Mouse (Mus musculus): ENCODE measurements around the gene Zmym2. TPM values are rescaled to one million over a fixed set of nuclear protein-coding genes. Genes with fewer than 3 reads are reported as not detected.
"Not testable (repeated sequence)": the region's sequence is repeated elsewhere in the genome, so short reads cannot be mapped to it uniquely, and the experiment has no call there.

Gene Zmym2
- polyA plus RNA-seq, 1 experiment from 2014 or later: 57.3 TPM

DNA sequence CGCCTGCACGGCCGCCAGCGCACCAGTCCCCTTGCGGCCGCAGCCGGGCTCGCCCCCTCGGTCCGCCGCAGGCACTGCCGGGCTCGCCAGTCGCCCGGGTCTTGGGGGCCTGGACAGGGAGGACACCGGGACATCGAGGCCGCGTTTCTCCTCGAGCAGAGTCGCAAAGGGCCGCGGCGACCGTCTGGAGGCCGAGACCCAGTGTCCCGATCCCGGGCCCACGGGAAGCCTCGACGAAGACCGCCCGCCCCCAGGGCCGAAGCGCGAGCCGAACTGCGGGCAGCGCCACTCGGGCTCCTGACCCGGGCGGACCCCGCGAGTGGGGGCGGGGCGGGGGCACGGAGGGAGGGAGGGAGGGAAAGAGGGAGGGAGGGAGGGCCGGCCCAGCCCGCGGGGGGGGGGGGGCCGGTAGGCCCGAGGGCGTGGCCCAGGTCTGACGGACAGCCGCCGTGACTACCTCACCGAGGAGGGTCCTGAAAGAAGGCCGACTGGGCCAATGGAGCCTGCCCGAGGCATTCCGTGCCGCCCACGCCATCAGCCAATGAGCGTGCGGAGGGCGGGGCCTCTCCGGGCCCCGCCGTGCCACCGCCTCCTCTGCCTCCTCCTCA is 363 bp upstream of the Zmym2 start:
- WGBS: under 1% methylated on average over 36 of the region's 69 CpGs
- H3K27me3 ChIP-seq (ENCODE audit: low read depth, poor library complexity, severe bottlenecking); H3K9me3 ChIP-seq (replicated peaks): not testable (repeated sequence)
- Histone ChIP-seq H3K4me3 (peak overlapping the region; percentile 62), H3K4me1 (peaks cover 20% of the 10 kb centered on the region), H3K27ac (replicated peaks) (peak overlapping the region; percentile 95), H3K36me3 (peaks cover 33% of the 10 kb centered on the region)
- peak; percentile 91 for DNase-seq (ENCODE audit: low spot score)

DNA sequence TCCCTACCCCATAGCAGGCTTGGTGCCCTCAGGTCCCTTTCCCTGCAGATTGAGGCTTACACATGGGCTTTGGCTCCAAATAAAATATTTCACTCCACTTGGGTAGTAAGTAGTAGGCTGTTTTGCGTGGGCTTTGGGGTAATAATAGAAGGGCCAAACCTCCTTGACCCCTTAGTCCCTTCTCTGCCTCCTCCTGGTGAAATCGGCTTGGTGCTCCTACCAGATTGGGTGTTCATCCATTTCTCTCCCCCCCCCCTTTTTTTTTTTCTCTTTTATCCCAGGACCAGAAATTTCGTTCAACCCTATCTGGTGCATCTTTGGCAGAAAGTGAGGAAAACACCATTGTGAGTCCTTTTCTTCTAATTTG is 1.0 kb downstream of the Zmym2 start:
- H3K4me3 ChIP-seq: peak overlapping the region; percentile 93
- 0% methylated on average over 3 of the region's 3 CpGs for WGBS
- peaks cover 47% of the 10 kb centered on the region for H3K36me3 ChIP-seq
- peak overlapping the region; percentile 99 for H3K27ac ChIP-seq (replicated peaks)
- H3K9me3 ChIP-seq (replicated peaks): no peaks in the 10 kb centered on the region
- DNase-seq (ENCODE audit: low spot score): no peak
- peaks cover 20% of the 10 kb centered on the region for H3K4me1 ChIP-seq
- no peaks in the 10 kb centered on the region for H3K27me3 ChIP-seq (ENCODE audit: low read depth, poor library complexity, severe bottlenecking)

- DNase-seq (ENCODE audit: low spot score): peak; percentile 72
- Histone ChIP-seq H3K36me3 (peaks cover 51% of the 10 kb centered on the region), H3K4me1 (peaks cover 20% of the 10 kb centered on the region), H3K27ac (replicated peaks) (peak overlapping the region; percentile 99), H3K4me3 (peak overlapping the region; percentile 93), H3K9me3 (replicated peaks) (no peaks in the 10 kb centered on the region), H3K27me3 (ENCODE audit: low read depth, poor library complexity, severe bottlenecking) (no peaks in the 10 kb centered on the region)
- WGBS: under 1% methylated on average over 9 of the region's 9 CpGs
These were observed 1.4 kb downstream of the Zmym2 start for GRCm38 (mm10) chr14:56887887-56888286.

DNA sequence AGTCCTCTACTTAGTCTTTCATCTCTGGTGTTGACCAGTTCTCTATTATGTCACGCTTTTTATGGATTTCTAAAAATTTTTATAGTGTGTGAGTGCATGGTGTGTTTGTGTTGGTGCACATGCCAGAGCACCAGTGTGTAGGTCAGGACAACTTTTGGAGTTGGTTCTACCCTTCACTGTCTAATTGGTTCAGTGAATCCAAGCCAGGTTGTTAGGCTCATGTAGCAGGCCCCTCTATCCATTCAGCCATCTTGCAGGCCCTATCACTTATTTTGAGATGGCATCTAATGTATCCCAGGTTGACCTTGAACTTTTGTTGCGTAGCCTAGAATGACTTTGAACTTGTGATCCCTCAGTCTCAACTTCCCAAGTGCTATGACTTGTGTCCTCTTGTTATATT is 2.0 kb downstream of the Zmym2 start:
- H3K4me3 ChIP-seq: peak overlapping the region; percentile 93
- 72% methylated on average over 2 of the region's 2 CpGs for WGBS
- H3K36me3 ChIP-seq: peaks cover 56% of the 10 kb centered on the region
- no peaks in the 10 kb centered on the region for H3K9me3 ChIP-seq (replicated peaks)
- no peaks in the 10 kb centered on the region for H3K27me3 ChIP-seq (ENCODE audit: low read depth, poor library complexity, severe bottlenecking)
- DNase-seq (ENCODE audit: low spot score): no peak
- H3K4me1 ChIP-seq: peaks cover 20% of the 10 kb centered on the region
- no peak overlapping the region for H3K27ac ChIP-seq (replicated peaks)

GRCm38 (mm10) chr14:56894417-56894816 is 8.0 kb downstream of the Zmym2 start:
- Histone ChIP-seq H3K27ac (replicated peaks) (no peak overlapping the region), H3K36me3 (peaks cover 98% of the 10 kb centered on the region), H3K27me3 (ENCODE audit: low read depth, poor library complexity, severe bottlenecking) (no peaks in the 10 kb centered on the region), H3K9me3 (replicated peaks) (peaks cover 3% of the 10 kb centered on the region; the same call in 1 of the 2 replicates), H3K4me3 (no peak overlapping the region), H3K4me1 (no peaks in the 10 kb centered on the region)
- DNase-seq (ENCODE audit: low spot score): no peak
- WGBS: 99% methylated on average over 2 of the region's 2 CpGs

DNA sequence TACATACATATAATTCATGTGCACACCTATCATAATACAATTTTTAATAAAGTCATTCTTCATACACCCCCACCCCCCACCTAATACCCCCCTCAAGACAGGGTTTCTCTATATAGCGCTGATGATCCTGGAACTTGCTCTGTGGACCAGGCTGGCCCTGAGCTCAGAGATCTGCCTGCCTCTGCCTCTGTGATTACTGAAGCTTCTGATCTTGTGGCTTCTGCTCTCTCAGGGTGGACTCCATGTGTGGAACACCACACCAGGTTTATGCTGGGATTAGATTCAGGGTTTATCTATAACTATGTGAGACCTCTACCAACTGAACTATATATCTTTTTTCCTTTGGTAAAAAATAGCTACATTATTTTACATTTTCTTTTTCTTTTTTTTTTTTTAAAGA is 10.1 kb downstream of the Zmym2 start:
- H3K4me3 ChIP-seq: no peak overlapping the region
- DNase-seq (ENCODE audit: low spot score): no peak
- peaks cover 84% of the 10 kb centered on the region for H3K36me3 ChIP-seq
- H3K4me1 ChIP-seq: no peaks in the 10 kb centered on the region
- peaks cover 3% of the 10 kb centered on the region; the same call in 1 of the 2 replicates for H3K9me3 ChIP-seq (replicated peaks)
- H3K27ac ChIP-seq (replicated peaks): no peak overlapping the region
- 94% methylated on average over 1 of the region's 1 CpGs for WGBS
- no peaks in the 10 kb centered on the region for H3K27me3 ChIP-seq (ENCODE audit: low read depth, poor library complexity, severe bottlenecking)

GRCm38 (mm10) chr14:56897475-56897874 is 11.0 kb downstream of the Zmym2 start:
- H3K36me3 ChIP-seq: peaks cover 84% of the 10 kb centered on the region
- no peak for DNase-seq (ENCODE audit: low spot score)

DNA sequence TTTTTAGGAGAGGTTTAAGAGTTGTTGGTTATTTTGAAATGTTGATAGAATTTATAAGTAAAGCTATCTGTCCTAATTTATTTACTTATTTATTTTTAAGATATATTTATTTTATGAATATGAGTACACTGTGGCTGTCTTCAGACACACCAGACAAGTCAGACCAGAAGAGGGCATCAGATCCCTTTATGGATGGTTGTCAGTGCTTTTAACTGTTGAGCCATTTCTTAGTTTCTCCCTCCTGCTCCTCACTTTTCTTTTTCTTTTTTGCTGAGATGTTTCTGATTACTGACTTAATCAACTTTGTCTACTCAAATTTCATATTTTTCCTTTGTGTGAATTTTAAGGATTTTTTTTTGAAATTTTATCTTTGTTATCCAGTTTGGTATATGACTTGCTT is 13.2 kb downstream of the Zmym2 start:
- Histone ChIP-seq H3K27ac (replicated peaks) (no peak overlapping the region), H3K4me3 (no peak overlapping the region), H3K27me3 (ENCODE audit: low read depth, poor library complexity, severe bottlenecking) (no peaks in the 10 kb centered on the region), H3K36me3 (peaks cover 83% of the 10 kb centered on the region), H3K9me3 (replicated peaks) (peaks cover 3% of the 10 kb centered on the region; the same call in 1 of the 2 replicates), H3K4me1 (no peaks in the 10 kb centered on the region)
- DNase-seq (ENCODE audit: low spot score): no peak

More at GRCm38 (mm10) chr14:56897475-56897874, 11.0 kb downstream of the Zmym2 start:
- WGBS: 93% methylated on average over 2 of the region's 2 CpGs
- Histone ChIP-seq H3K27ac (replicated peaks) (no peak overlapping the region), H3K4me1 (no peaks in the 10 kb centered on the region), H3K9me3 (replicated peaks) (peaks cover 3% of the 10 kb centered on the region; the same call in 1 of the 2 replicates), H3K4me3 (no peak overlapping the region), H3K27me3 (ENCODE audit: low read depth, poor library complexity, severe bottlenecking) (no peaks in the 10 kb centered on the region)

- no peak overlapping the region for H3K27ac ChIP-seq (replicated peaks)
- H3K36me3 ChIP-seq: peaks cover 82% of the 10 kb centered on the region
- 0 out of 2 replicates have a peak, but pooled peaks cover 1% of the 10 kb centered on the region for H3K9me3 ChIP-seq (replicated peaks)
- no peaks in the 10 kb centered on the region for H3K27me3 ChIP-seq (ENCODE audit: low read depth, poor library complexity, severe bottlenecking)
- 96% methylated on average over 6 of the region's 6 CpGs for WGBS
- H3K4me3 ChIP-seq: no peak overlapping the region
- DNase-seq (ENCODE audit: low spot score): no peak
- no peaks in the 10 kb centered on the region for H3K4me1 ChIP-seq
These were observed 16.6 kb downstream of the Zmym2 start for GRCm38 (mm10) chr14:56903039-56903438.

DNA sequence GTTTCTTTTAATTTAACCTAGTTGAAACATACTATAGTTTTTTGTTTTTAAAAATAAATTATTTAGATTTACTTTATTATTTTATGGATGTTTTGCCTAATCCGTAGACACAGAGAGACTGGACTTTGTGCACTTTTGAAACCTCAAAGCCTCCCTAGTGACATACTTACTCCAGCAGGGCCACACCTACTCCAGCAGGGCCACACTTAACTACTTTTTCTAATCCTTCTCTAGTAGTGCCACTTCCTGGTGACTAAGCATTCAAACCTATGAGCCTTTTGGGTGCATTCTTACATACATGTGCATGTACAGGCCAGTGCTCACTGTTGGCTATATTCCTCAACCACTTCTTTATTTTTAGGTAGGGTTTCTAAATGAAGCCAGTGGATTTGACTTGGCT is 19.2 kb downstream of the Zmym2 start:
- WGBS: 98% methylated on average over 1 of the region's 1 CpGs
- Histone ChIP-seq H3K9me3 (replicated peaks) (no peaks in the 10 kb centered on the region), H3K4me3 (no peak overlapping the region), H3K27me3 (ENCODE audit: low read depth, poor library complexity, severe bottlenecking) (no peaks in the 10 kb centered on the region), H3K36me3 (peaks cover 82% of the 10 kb centered on the region), H3K27ac (replicated peaks) (no peak overlapping the region), H3K4me1 (no peaks in the 10 kb centered on the region)
- DNase-seq (ENCODE audit: low spot score): no peak

GRCm38 (mm10) chr14:56918532-56918931 is 32.1 kb downstream of the Zmym2 start:
- 87% methylated on average over 3 of the region's 3 CpGs for WGBS
- H3K27ac ChIP-seq (replicated peaks): no peak overlapping the region
- H3K4me3 ChIP-seq: no peak overlapping the region
- peaks cover 90% of the 10 kb centered on the region for H3K36me3 ChIP-seq
- no peaks in the 10 kb centered on the region for H3K27me3 ChIP-seq (ENCODE audit: low read depth, poor library complexity, severe bottlenecking)
- no peaks in the 10 kb centered on the region for H3K9me3 ChIP-seq (replicated peaks)
- no peaks in the 10 kb centered on the region for H3K4me1 ChIP-seq
- no peak for DNase-seq (ENCODE audit: low spot score)

DNA sequence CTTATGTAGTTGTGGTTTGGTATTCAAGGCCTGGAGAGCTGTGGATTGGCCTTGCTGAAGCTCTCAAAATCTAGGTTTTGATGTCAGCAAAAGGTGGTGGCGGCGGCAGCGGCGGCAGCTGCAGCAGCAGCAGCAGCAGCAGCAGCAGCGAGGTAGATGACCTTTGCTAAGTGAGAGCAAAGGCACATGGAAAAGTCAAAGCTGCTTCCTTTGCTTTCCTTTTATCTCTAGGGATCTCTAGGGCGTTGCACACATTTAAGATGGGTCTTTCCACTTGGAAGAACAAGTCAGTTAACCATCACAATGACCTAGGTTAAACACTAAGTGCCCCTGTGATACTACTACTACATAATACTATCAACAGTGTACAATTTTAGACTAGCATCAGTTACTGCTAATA is 49.0 kb downstream of the Zmym2 start:
- H3K27me3 ChIP-seq (ENCODE audit: low read depth, poor library complexity, severe bottlenecking): no peaks in the 10 kb centered on the region
- no peaks in the 10 kb centered on the region for H3K9me3 ChIP-seq (replicated peaks)
- no peak overlapping the region for H3K4me3 ChIP-seq
- H3K36me3 ChIP-seq: peaks cover 85% of the 10 kb centered on the region
- no peak overlapping the region for H3K27ac ChIP-seq (replicated peaks)
- 92% methylated on average over 6 of the region's 6 CpGs for WGBS
- H3K4me1 ChIP-seq: no peaks in the 10 kb centered on the region
- no peak for DNase-seq (ENCODE audit: low spot score)

GRCm38 (mm10) chr14:56939903-56940302 is 53.5 kb downstream of the Zmym2 start:
- WGBS: 91% methylated on average over 1 of the region's 1 CpGs
- H3K9me3 ChIP-seq (replicated peaks): no peaks in the 10 kb centered on the region
- H3K4me3 ChIP-seq: no peak overlapping the region
- peaks cover 90% of the 10 kb centered on the region for H3K36me3 ChIP-seq
- no peaks in the 10 kb centered on the region for H3K27me3 ChIP-seq (ENCODE audit: low read depth, poor library complexity, severe bottlenecking)
- no peak overlapping the region for H3K27ac ChIP-seq (replicated peaks)
- no peak for DNase-seq (ENCODE audit: low spot score)
- H3K4me1 ChIP-seq: no peaks in the 10 kb centered on the region

DNA sequence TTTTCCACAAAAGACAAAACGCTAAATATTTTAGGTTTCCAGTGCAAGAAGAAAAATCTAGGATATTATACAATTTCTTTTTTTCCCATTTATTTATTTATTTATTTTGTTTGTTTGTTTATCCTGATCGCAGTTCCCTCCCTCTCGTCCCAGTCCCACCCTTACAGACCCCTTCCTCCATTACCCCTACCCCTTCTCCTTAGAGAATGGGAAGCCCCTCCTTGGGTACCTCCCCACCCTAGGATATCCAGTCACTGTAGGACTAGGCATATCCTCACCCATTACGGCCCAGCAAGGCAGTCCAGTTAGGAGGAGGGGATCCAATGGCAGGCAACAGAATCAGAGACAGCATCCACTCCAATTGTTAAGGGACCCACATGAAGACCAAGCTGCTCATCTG is 66.5 kb downstream of the Zmym2 start:
- H3K4me1 ChIP-seq: no peaks in the 10 kb centered on the region
- no peaks in the 10 kb centered on the region for H3K9me3 ChIP-seq (replicated peaks)
- peaks cover 100% of the 10 kb centered on the region for H3K36me3 ChIP-seq
- H3K27me3 ChIP-seq (ENCODE audit: low read depth, poor library complexity, severe bottlenecking): no peaks in the 10 kb centered on the region
- no peak overlapping the region for H3K4me3 ChIP-seq
- 89% methylated on average over 4 of the region's 4 CpGs for WGBS
- no peak overlapping the region for H3K27ac ChIP-seq (replicated peaks)
- no peak for DNase-seq (ENCODE audit: low spot score)

Data from midbrain, embryonic 10.5 days (tissue).